Mouse (Mus musculus): ENCODE measurements around the gene Gm13697. TPM values are rescaled to one million over a fixed set of nuclear protein-coding genes. Genes with fewer than 3 reads are reported as not detected.

The Gm13697 gene
- total RNA-seq (2023; ENCODE audit: inconsistent age): 2.6 to 3.1 TPM (median 3.0 TPM) in 4 replicates

DNA sequence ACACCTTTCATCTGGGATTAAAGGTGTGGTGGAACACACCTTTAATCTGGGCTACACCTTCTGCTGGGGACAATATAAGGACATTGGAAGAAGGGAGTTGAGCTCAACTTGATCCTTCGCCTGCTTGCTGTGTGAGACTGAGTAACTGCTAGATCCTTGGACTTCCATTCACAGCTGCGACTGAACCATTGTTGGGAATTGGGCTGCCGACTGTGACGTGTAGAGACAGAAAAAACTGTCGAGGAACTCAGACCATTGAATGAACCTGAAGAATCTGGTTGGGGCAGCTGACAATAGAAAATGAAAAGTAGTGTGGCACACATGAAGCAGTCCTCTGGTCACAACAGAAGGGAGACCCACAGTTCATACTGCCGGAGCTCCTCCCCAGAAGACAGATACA, at the start of gene Gm13697:
Gene Gm13697 (plus strand): TSS at position 301 of the 400 bp plus-strand sequence.

GRCm38 (mm10) chr2:83940931-83941361, 43.6 kb upstream of the Gm13697 start, which contains the start of gene Zswim2:
Gene Zswim2, minus strand, starts transcription at chr2:83941228.

DNA sequence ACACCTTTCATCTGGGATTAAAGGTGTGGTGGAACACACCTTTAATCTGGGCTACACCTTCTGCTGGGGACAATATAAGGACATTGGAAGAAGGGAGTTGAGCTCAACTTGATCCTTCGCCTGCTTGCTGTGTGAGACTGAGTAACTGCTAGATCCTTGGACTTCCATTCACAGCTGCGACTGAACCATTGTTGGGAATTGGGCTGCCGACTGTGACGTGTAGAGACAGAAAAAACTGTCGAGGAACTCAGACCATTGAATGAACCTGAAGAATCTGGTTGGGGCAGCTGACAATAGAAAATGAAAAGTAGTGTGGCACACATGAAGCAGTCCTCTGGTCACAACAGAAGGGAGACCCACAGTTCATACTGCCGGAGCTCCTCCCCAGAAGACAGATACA, 29.1 kb upstream of the Gm13697 start, which contains the start of gene Gm13698:
Gene Gm13698 (plus strand): TSS at position 301 of the 400 bp plus-strand sequence.

DNA sequence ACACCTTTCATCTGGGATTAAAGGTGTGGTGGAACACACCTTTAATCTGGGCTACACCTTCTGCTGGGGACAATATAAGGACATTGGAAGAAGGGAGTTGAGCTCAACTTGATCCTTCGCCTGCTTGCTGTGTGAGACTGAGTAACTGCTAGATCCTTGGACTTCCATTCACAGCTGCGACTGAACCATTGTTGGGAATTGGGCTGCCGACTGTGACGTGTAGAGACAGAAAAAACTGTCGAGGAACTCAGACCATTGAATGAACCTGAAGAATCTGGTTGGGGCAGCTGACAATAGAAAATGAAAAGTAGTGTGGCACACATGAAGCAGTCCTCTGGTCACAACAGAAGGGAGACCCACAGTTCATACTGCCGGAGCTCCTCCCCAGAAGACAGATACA, 23.3 kb upstream of the Gm13697 start, which contains the start of gene Gm13693:
Gene Gm13693 (plus strand): TSS at position 301 of the 400 bp plus-strand sequence.

DNA sequence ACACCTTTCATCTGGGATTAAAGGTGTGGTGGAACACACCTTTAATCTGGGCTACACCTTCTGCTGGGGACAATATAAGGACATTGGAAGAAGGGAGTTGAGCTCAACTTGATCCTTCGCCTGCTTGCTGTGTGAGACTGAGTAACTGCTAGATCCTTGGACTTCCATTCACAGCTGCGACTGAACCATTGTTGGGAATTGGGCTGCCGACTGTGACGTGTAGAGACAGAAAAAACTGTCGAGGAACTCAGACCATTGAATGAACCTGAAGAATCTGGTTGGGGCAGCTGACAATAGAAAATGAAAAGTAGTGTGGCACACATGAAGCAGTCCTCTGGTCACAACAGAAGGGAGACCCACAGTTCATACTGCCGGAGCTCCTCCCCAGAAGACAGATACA, 17.5 kb upstream of the Gm13697 start, which contains the start of gene Gm13695:
Gene Gm13695 (plus strand): TSS at position 301 of the 400 bp plus-strand sequence.

GRCm38 (mm10) chr2:83972823-83973222, 11.7 kb upstream of the Gm13697 start, which contains the start of gene Gm13696:
Gene Gm13696, plus strand, starts transcription at chr2:83973123.

GRCm38 (mm10) chr2:83978633-83979032, 5.9 kb upstream of the Gm13697 start, which contains the start of gene Gm13694:
Gene Gm13694, plus strand, starts transcription at chr2:83978933.

GRCm38 (mm10) chr2:83990253-83990652, 5.7 kb downstream of the Gm13697 start, which contains the start of gene Gm13691:
Gene Gm13691, plus strand, starts transcription at chr2:83990553.

Other genes starting within 250 kb of the Gm13697 start
- not detected in 4 replicates for gene Fam171b, start 172.1 kb upstream of the Gm13697 start, total RNA-seq (2023; ENCODE audit: inconsistent age)
- gene Zswim2, start 43.5 kb upstream of the Gm13697 start, total RNA-seq (2023; ENCODE audit: inconsistent age): not detected in 4 replicates
- gene Gm13698, start 29.1 kb upstream of the Gm13697 start, total RNA-seq (2023; ENCODE audit: inconsistent age): 2.6 to 3.1 TPM (median 3.0 TPM) in 4 replicates
- gene Gm13693, start 23.2 kb upstream of the Gm13697 start, total RNA-seq (2023; ENCODE audit: inconsistent age): 2.6 to 3.1 TPM (median 3.0 TPM) in 4 replicates
- 2.6 TPM in 1 of 4 replicates, not detected in the others for gene Gm13695, start 17.4 kb upstream of the Gm13697 start, total RNA-seq (2023; ENCODE audit: inconsistent age)
- gene Gm13696, start 11.6 kb upstream of the Gm13697 start, total RNA-seq (2023; ENCODE audit: inconsistent age): 2.6 to 3.1 TPM (median 3.0 TPM) in 4 replicates
- gene Gm13694, start 5.8 kb upstream of the Gm13697 start, total RNA-seq (2023; ENCODE audit: inconsistent age): 2.6 to 3.1 TPM (median 3.0 TPM) in 4 replicates
- gene Gm13691, start 5.8 kb downstream of the Gm13697 start, total RNA-seq (2023; ENCODE audit: inconsistent age): 2.6 to 3.1 TPM (median 3.0 TPM) in 4 replicates